Mouse (Mus musculus) intestine, postnatal 0 days (tissue): ENCODE results near the gene Gm11127. TPM values are rescaled to one million over a fixed set of nuclear protein-coding genes. Genes with fewer than 3 reads are reported as not detected.
"Not testable (repeated sequence)": the region's sequence is repeated elsewhere in the genome, so short reads cannot be mapped to it uniquely, and the experiment has no call there.

ENCODE experiments used
- ATAC-seq: fragments of 200-750 bp; cut with Nextera tagmentation; 2 replicates; pipeline ENCODE4 v1.8.0; 2017; ENCODE audit warnings: mild to moderate bottlenecking, moderate TSS enrichment, moderate library complexity
- H3K27ac ChIP-seq: fragments of 300-500 bp; sonication (generic); 2 replicates; pipeline ENCODE4 v1.5.1; 2014; ENCODE audit warnings: mild to moderate bottlenecking, low read depth, low read length, moderate library complexity
- H3K27me3 ChIP-seq: fragments of 300-500 bp; sonication (generic); replicated peaks from 2 replicates; pipeline ENCODE4 v1.6.1; 2014; ENCODE audit warnings: low read length, mixed read lengths; ENCODE audit not compliant: control insufficient read depth, insufficient read depth
- H3K36me3 ChIP-seq: fragments of 300-500 bp; sonication (generic); 2 replicates; pipeline ENCODE4 v1.6.1; 2014; ENCODE audit warnings: mild to moderate bottlenecking, moderate library complexity; ENCODE audit not compliant: control insufficient read depth, insufficient read depth
- H3K4me1 ChIP-seq: fragments of 300-500 bp; sonication (generic); replicated peaks from 2 replicates; pipeline ENCODE4 v1.6.1; 2014; ENCODE audit warnings: antibody characterized with exemption, low read length, mixed read lengths; ENCODE audit not compliant: control insufficient read depth, insufficient read depth
- H3K4me2 ChIP-seq: fragments of 300-500 bp; sonication (generic); replicated peaks from 2 replicates; pipeline ENCODE4 v1.6.1; 2014; ENCODE audit warnings: low read depth, mild to moderate bottlenecking, moderate library complexity
- H3K4me3 ChIP-seq: fragments of 300-500 bp; sonication (generic); 2 replicates; pipeline ENCODE4 v1.5.1; 2014; ENCODE audit warnings: low read depth, low read length
- H3K9ac ChIP-seq: fragments of 300-500 bp; sonication (generic); 2 replicates; pipeline ENCODE4 v1.6.1; 2014; ENCODE audit warnings: mild to moderate bottlenecking, low read depth, low read length
- H3K9me3 ChIP-seq: fragments of 300-500 bp; sonication (generic); 2 replicates; pipeline ENCODE4 v1.6.1; 2016; ENCODE audit warnings: mixed run types; ENCODE audit not compliant: control insufficient read depth
- CTCF ChIP-seq: sonication (generic); IDR thresholded peaks from 2 replicates; pipeline ENCODE4 v1.5.1; 2016; ENCODE audit warnings: low read depth, mild to moderate bottlenecking, control low read depth, antibody characterized with exemption, moderate library complexity
- WGBS: fragments of 180-500 bp; shearing (Covaris S2); extraction: QIAGEN DNeasy Blood & Tissue Kit; methylation state at CpG from one replicate; pipeline ENCODE4 v1.1.7; 2014; 5-methylcytosine and 5-hydroxymethylcytosine counted together
- polyA plus RNA-seq: library from polyadenylated mRNA; unstranded; fragments of >200 nt; fragmentation: Nextera tagmentation; extraction: Ambion mirVana; gene quantifications from 2 replicates; pipeline ENCODE4 v1.2.1, GENCODE M21; 2015

The Gm11127 gene
- polyA plus RNA-seq, 1 experiment from 2014 or later, result 86.5 TPM

- Histone ChIP-seq H3K27ac (peak overlapping the region; percentile 15; the same call in 1 of the 2 replicates), H3K9ac (peak overlapping the region; percentile 34), H3K36me3 (no peaks in the 10 kb centered on the region), H3K4me1 (no peaks in the 10 kb centered on the region), H3K4me2 (peak overlapping the region; percentile 82), H3K4me3 (peak overlapping the region; percentile 42), H3K27me3 (no peaks in the 10 kb centered on the region), H3K9me3 (no peaks in the 10 kb centered on the region)
- WGBS, result 84% methylated on average over 3 of the region's 3 CpGs
- TF ChIP-seq CTCF, result no peak
- ATAC-seq, result no peak
Measured at GRCm38 (mm10) chr17:36043286-36043685, 14.9 kb downstream of the Gm11127 start.

GRCm38 (mm10) chr17:36042610-36043169 is 15.5 kb downstream of the Gm11127 start, which contains the start of the genes H2-T22 and Gm6034:
Gene H2-T22, minus strand, starts transcription at chr17:36042747.
Gene Gm6034, plus strand, starts transcription at chr17:36042961.
- H3K4me1 ChIP-seq, H3K9me3 ChIP-seq, H3K36me3 ChIP-seq, H3K27me3 ChIP-seq: not testable (repeated sequence)
- peak within 1 kb of the TSS; percentile 15; the same call in 1 of the 2 replicates for H3K27ac ChIP-seq
- ATAC-seq, result peak; percentile 88
- H3K4me3 ChIP-seq, result peak within 1 kb of the TSS; percentile 42
- 1% methylated on average over 12 of the region's 12 CpGs for WGBS
- H3K9ac ChIP-seq, result peak within 1 kb of the TSS; percentile 34
- H3K4me2 ChIP-seq, result peak within 1 kb of the TSS; percentile 82

- Histone ChIP-seq H3K4me2 (peak overlapping the region; percentile 82), H3K4me3 (peak overlapping the region; percentile 42), H3K9ac (peak overlapping the region; percentile 17; the same call in 1 of the 2 replicates)
- not testable (repeated sequence) for H3K9me3 ChIP-seq, H3K27me3 ChIP-seq, H3K27ac ChIP-seq, H3K36me3 ChIP-seq, H3K4me1 ChIP-seq
- peak; percentile 69 for ATAC-seq
- WGBS, result 1% methylated on average over 19 of the region's 19 CpGs
Measured at GRCm38 (mm10) chr17:36042055-36042454, 16.1 kb downstream of the Gm11127 start.

GRCm38 (mm10) chr17:36040604-36041003 is 17.6 kb downstream of the Gm11127 start:
- H3K4me3 ChIP-seq, H3K36me3 ChIP-seq, H3K4me2 ChIP-seq, ATAC-seq, H3K27ac ChIP-seq, H3K9ac ChIP-seq, H3K4me1 ChIP-seq, H3K27me3 ChIP-seq, H3K9me3 ChIP-seq: not testable (repeated sequence)
- 95% methylated on average over 2 of the region's 2 CpGs for WGBS

GRCm38 (mm10) chr17:36036126-36036525 is 22.0 kb downstream of the Gm11127 start:
- H3K27me3 ChIP-seq, H3K4me2 ChIP-seq, ATAC-seq, H3K9ac ChIP-seq, H3K9me3 ChIP-seq, H3K4me3 ChIP-seq, H3K4me1 ChIP-seq, H3K27ac ChIP-seq, H3K36me3 ChIP-seq: not testable (repeated sequence)
- 85% methylated on average over 13 of the region's 13 CpGs for WGBS

GRCm38 (mm10) chr17:36035010-36035638 is 23.0 kb downstream of the Gm11127 start:
- TF ChIP-seq CTCF, result peak; percentile 69
- H3K36me3 ChIP-seq, H3K4me3 ChIP-seq, H3K9me3 ChIP-seq, H3K27me3 ChIP-seq, H3K9ac ChIP-seq, H3K27ac ChIP-seq, H3K4me2 ChIP-seq, H3K4me1 ChIP-seq: not testable (repeated sequence)
- WGBS, result 10% methylated on average over 3 of the region's 3 CpGs
- peak; percentile 50 for ATAC-seq

GRCm38 (mm10) chr17:36034524-36034923 is 23.6 kb downstream of the Gm11127 start:
- not testable (repeated sequence) for H3K9ac ChIP-seq, H3K36me3 ChIP-seq, H3K4me3 ChIP-seq, H3K4me1 ChIP-seq, H3K27me3 ChIP-seq, H3K4me2 ChIP-seq, ATAC-seq, H3K9me3 ChIP-seq, H3K27ac ChIP-seq
- 42% methylated on average over 3 of the region's 3 CpGs for WGBS

- H3K4me3 ChIP-seq, result peak within 1 kb of the TSS; percentile 59
Measured at GRCm38 (mm10) chr17:36032351-36032875, 25.8 kb downstream of the Gm11127 start, which contains the start of gene H2-T23. Gene H2-T23, minus strand, starts transcription at chr17:36032855.

More at GRCm38 (mm10) chr17:36032351-36032875, 25.8 kb downstream of the Gm11127 start, which contains the start of gene H2-T23:
- WGBS, result 1% methylated on average over 25 of the region's 25 CpGs
- H3K9ac ChIP-seq, result peak within 1 kb of the TSS; percentile 46
- not testable (repeated sequence) for H3K27me3 ChIP-seq, H3K4me1 ChIP-seq, H3K9me3 ChIP-seq, H3K36me3 ChIP-seq
- H3K27ac ChIP-seq, result peak within 1 kb of the TSS; percentile 77
- ATAC-seq, result peak; percentile 67
- H3K4me2 ChIP-seq, result peak within 1 kb of the TSS; percentile 89
